Mouse (Mus musculus): ENCODE data around the gene Cox20.
"Not testable (repeated sequence)": the region's sequence is repeated elsewhere in the genome, so short reads cannot be mapped to it uniquely, and the experiment has no call there.

Gene Cox20

GRCm38 (mm10) chr1:178320038-178320722, 1.2 kb downstream of the Cox20 start:
- DNase-seq (ENCODE audit: low read depth, low spot score), result no peak

GRCm38 (mm10) chr1:178320723-178321590, 2.0 kb downstream of the Cox20 start:
- DNase-seq (ENCODE audit: low read depth, low spot score), result peak; percentile 52

- no peak for DNase-seq (ENCODE audit: low read depth, low spot score)
These were observed 2.9 kb downstream of the Cox20 start for GRCm38 (mm10) chr1:178321730-178322357.

GRCm38 (mm10) chr1:178323235-178323634, 4.3 kb downstream of the Cox20 start:
- DNase-seq (ENCODE audit: low read depth, low spot score), result no peak

GRCm38 (mm10) chr1:178324568-178324967, 5.6 kb downstream of the Cox20 start:
- no peak for DNase-seq (ENCODE audit: low read depth, low spot score)

GRCm38 (mm10) chr1:178326357-178326756, 7.4 kb downstream of the Cox20 start:
- no peak for DNase-seq (ENCODE audit: low read depth, low spot score)

GRCm38 (mm10) chr1:178326950-178327349, 8.0 kb downstream of the Cox20 start:
- no peak for DNase-seq (ENCODE audit: low read depth, low spot score)

- no peak for DNase-seq (ENCODE audit: low read depth, low spot score)
These were observed 10.1 kb downstream of the Cox20 start for GRCm38 (mm10) chr1:178329017-178329416.

GRCm38 (mm10) chr1:178329946-178330345, 11.0 kb downstream of the Cox20 start:
- DNase-seq (ENCODE audit: low read depth, low spot score), result no peak

- peak; percentile 62 for DNase-seq (ENCODE audit: low read depth, low spot score)
These were observed 16.9 kb downstream of the Cox20 start for GRCm38 (mm10) chr1:178335860-178336261.

- peak; percentile 95 for DNase-seq (ENCODE audit: low read depth, low spot score)
These were observed 17.4 kb downstream of the Cox20 start for GRCm38 (mm10) chr1:178336289-178336775.

- DNase-seq (ENCODE audit: low read depth, low spot score), result peak; percentile 64
These were observed 18.0 kb downstream of the Cox20 start for GRCm38 (mm10) chr1:178336777-178337481.

GRCm38 (mm10) chr1:178337551-178338317, 18.8 kb downstream of the Cox20 start, which contains the start of gene Hnrnpu:
Gene Hnrnpu, minus strand, starts transcription at chr1:178337797.
- DNase-seq (ENCODE audit: low read depth, low spot score), result peak; percentile 96

- peak; percentile 68 for DNase-seq (ENCODE audit: low read depth, low spot score)
These were observed 19.4 kb downstream of the Cox20 start for GRCm38 (mm10) chr1:178338318-178338641.

- DNase-seq (ENCODE audit: low read depth, low spot score), result no peak
These were observed 21.3 kb downstream of the Cox20 start for GRCm38 (mm10) chr1:178340213-178340612.

GRCm38 (mm10) chr1:178341435-178341834, 22.5 kb downstream of the Cox20 start:
- no peak for DNase-seq (ENCODE audit: low read depth, low spot score)

- no peak for DNase-seq (ENCODE audit: low read depth, low spot score)
These were observed 23.1 kb downstream of the Cox20 start for GRCm38 (mm10) chr1:178342063-178342462.

GRCm38 (mm10) chr1:178342612-178343011, 23.7 kb downstream of the Cox20 start:
- DNase-seq (ENCODE audit: low read depth, low spot score), result no peak

GRCm38 (mm10) chr1:178344071-178344805, 25.3 kb downstream of the Cox20 start:
- not testable (repeated sequence) for DNase-seq (ENCODE audit: low read depth, low spot score)

- DNase-seq (ENCODE audit: low read depth, low spot score), result no peak
These were observed 31.9 kb downstream of the Cox20 start for GRCm38 (mm10) chr1:178350792-178351191.

Measured in A20 (cell line).